Mouse (Mus musculus) forebrain, embryonic 16.5 days (tissue): ENCODE results near the gene Agbl1. TPM values are rescaled to one million over a fixed set of nuclear protein-coding genes. Genes with fewer than 3 reads are reported as not detected.

Experiments
- ATAC-seq: fragments of 200-750 bp; cut with Nextera tagmentation; 2 replicates; pipeline ENCODE4 v1.8.0; 2017; ENCODE audit warnings: mild to moderate bottlenecking, moderate library complexity
- H3K27ac ChIP-seq: fragments of 300-500 bp; sonication (generic); 2 replicates; pipeline ENCODE4 v1.5.1; 2014; ENCODE audit warnings: low read length, control low read depth
- H3K27me3 ChIP-seq: fragments of 300-500 bp; sonication (generic); replicated peaks from 2 replicates; pipeline ENCODE4 v1.6.1; 2014; ENCODE audit warnings: low read length; ENCODE audit not compliant: control insufficient read depth, insufficient read depth
- H3K36me3 ChIP-seq: fragments of 300-500 bp; sonication (generic); 2 replicates; pipeline ENCODE4 v1.6.1; 2014; ENCODE audit not compliant: control insufficient read depth, insufficient read depth
- H3K4me1 ChIP-seq: fragments of 300-500 bp; sonication (generic); replicated peaks from 2 replicates; pipeline ENCODE4 v1.6.1; 2014; ENCODE audit warnings: low read length; ENCODE audit not compliant: control insufficient read depth, insufficient read depth
- H3K4me2 ChIP-seq: fragments of 300-500 bp; sonication (generic); 2 replicates; pipeline ENCODE4 v1.6.1; 2014; ENCODE audit warnings: mild to moderate bottlenecking, low read length, control low read depth
- H3K4me3 ChIP-seq: fragments of 300-500 bp; sonication (generic); replicated peaks from 2 replicates; pipeline ENCODE4 v1.5.1; 2014; ENCODE audit warnings: mild to moderate bottlenecking, low read length, control low read depth
- H3K9ac ChIP-seq: fragments of 300-500 bp; sonication (generic); replicated peaks from 2 replicates; pipeline ENCODE4 v1.6.1; 2014; ENCODE audit warnings: low read depth, low read length, control low read depth
- H3K9me3 ChIP-seq: fragments of 300-500 bp; sonication (generic); 2 replicates; pipeline ENCODE4 v1.6.1; 2016; ENCODE audit warnings: low read length; ENCODE audit not compliant: control insufficient read depth
- WGBS: fragments of 180-500 bp; shearing (Covaris S2); extraction: QIAGEN DNeasy Blood & Tissue Kit; methylation state at CpG from one replicate; pipeline ENCODE4 v1.1.7; 2014; 5-methylcytosine and 5-hydroxymethylcytosine counted together
- polyA plus RNA-seq: library from polyadenylated mRNA; unstranded; fragments of >200 nt; fragmentation: Nextera tagmentation; extraction: Ambion mirVana; gene quantifications from 2 replicates; pipeline ENCODE4 v1.2.1, GENCODE M21; 2015

Gene Agbl1
- polyA plus RNA-seq, 1 experiment from 2014 or later: 0.39 TPM

DNA sequence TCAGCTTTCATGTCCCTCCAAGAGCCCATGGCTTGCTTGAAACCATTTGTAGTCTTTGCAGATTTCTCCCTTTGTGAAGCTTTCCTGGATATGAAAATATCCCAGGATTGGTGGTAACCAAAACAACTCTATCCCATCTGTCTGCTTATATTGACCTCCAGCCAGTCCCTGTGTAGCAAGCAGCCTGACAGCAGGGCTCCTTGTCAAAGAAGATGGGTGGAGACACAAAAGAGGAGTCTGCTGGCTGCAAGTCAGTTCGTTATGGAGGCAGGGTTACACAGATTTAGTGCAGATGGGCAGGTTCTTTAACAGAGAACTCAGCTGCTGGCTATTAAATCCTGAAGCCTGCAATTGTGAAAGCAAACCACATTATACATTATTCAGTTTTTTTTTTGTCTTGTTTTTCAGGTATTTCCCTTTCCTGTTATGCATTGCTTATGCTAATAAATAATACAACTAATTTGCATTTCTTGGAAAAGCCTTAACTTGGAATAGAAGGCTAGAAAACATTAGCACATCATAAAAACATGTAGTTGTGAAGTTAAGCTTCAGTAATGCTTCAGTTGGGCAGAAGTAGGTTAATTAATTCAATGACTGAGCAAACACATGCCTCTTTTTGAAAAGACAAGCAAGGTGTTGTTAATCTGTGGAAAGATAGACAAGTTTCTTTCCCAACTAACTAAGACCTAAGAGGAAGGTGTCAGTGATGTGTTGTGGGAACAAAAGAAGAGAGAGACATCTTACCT, 559.0 kb downstream of the Agbl1 start:
- Histone ChIP-seq H3K27me3 (no peaks in the 10 kb centered on the region), H3K4me3 (no peak overlapping the region), H3K4me1 (peaks cover 4% of the 10 kb centered on the region), H3K9me3 (no peaks in the 10 kb centered on the region), H3K9ac (no peak overlapping the region), H3K36me3 (no peaks in the 10 kb centered on the region), H3K27ac (peak overlapping the region; percentile 62), H3K4me2 (no peak overlapping the region)
- 0% methylated on average over 1 of the region's 1 CpGs for WGBS
- ATAC-seq: peak; percentile 93

DNA sequence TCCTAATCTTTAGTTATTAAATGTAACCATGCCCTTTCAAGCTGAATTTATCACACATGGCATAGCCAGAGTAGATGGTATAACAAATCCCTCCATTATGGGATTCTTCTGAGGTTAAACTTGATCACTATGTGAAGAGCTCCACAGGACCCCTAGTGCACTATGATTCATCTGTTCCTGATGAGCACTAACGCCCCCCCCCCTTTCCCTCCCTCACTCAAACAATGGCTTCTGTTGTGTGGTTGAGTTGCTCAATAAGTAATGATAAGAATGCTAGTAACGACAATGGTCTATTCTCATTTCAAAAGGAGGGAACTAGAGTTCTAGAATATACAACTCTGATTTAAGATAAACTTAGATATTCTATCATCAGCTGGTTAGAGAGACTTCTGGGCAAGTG, 560.4 kb downstream of the Agbl1 start:
- Histone ChIP-seq H3K4me1 (peaks cover 4% of the 10 kb centered on the region), H3K27ac (no peak overlapping the region), H3K9me3 (no peaks in the 10 kb centered on the region), H3K36me3 (no peaks in the 10 kb centered on the region), H3K9ac (no peak overlapping the region), H3K4me2 (no peak overlapping the region), H3K4me3 (no peak overlapping the region), H3K27me3 (no peaks in the 10 kb centered on the region)
- no peak for ATAC-seq
- 71% methylated on average over 2 of the region's 2 CpGs for WGBS

DNA sequence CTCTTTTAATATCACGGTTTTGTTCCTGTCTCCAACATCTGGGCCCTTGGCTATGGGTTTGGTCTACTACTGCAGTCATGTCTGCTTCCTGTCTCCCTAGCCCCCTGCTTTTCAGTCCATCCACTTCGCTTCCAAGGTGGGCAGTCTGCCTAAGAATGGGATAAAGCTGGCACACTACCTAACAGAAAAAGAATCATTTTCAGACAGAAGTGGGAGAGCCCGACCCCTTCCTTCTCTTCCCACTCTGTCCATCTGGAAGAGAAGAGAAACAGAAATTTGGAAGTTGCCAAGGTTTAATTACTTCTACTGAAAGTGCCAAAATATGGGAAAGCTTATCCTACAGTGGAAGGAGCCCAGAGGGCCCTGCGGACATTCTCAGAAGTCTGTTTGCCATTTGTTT, 561.6 kb downstream of the Agbl1 start:
- no peak overlapping the region for H3K9ac ChIP-seq
- no peak overlapping the region for H3K27ac ChIP-seq
- peak; percentile 63 for ATAC-seq
- peaks cover 4% of the 10 kb centered on the region for H3K4me1 ChIP-seq
- no peak overlapping the region for H3K4me2 ChIP-seq
- no peak overlapping the region for H3K4me3 ChIP-seq
- H3K27me3 ChIP-seq: no peaks in the 10 kb centered on the region
- 50% methylated on average over 4 of the region's 4 CpGs for WGBS
- H3K36me3 ChIP-seq: no peaks in the 10 kb centered on the region
- H3K9me3 ChIP-seq: no peaks in the 10 kb centered on the region

DNA sequence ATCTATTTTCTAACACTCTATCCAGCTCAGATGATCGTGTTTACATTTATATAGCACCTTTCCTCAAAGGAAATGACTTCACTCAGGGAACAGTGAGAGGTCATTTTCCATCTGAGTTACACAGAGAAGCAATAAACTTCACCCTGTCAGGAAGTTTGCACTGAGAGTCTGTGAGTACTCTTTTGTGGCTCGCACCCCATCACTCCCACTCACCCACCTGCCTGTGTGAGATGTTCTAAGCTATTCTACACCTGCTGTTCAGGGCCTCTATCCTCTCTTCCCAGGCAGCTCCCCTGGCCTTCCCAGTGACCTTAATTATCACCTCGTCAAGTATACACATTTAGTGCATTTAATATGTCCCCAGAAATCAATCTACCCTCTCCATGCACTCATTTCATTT, 580.3 kb downstream of the Agbl1 start:
- Histone ChIP-seq H3K27ac (no peak overlapping the region), H3K9me3 (no peaks in the 10 kb centered on the region), H3K9ac (no peak overlapping the region), H3K4me2 (no peak overlapping the region), H3K4me1 (no peaks in the 10 kb centered on the region), H3K36me3 (no peaks in the 10 kb centered on the region), H3K27me3 (no peaks in the 10 kb centered on the region), H3K4me3 (no peak overlapping the region)
- no peak for ATAC-seq
- WGBS: 63% methylated on average over 3 of the region's 3 CpGs

DNA sequence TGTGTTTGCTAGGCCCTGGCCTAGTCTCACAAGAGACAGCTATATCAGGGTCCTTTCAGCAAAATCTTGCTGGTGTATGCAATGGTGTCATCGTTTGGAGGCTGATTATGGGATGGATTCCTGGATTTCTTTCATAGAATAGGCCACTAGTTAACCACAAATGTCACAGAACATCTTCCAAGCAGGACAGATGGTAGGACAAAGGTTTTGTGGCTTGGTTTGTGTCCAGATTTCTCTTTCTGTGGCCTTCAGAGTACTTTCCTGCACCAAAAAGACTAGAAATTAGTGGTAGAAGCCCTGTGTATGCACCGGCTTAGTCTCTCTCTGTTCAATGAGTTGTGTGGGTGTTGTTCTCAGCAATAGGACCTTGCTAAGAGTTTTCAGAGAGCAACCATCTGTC, 590.9 kb downstream of the Agbl1 start:
- 56% methylated on average over 2 of the region's 2 CpGs for WGBS
- H3K4me1 ChIP-seq: no peaks in the 10 kb centered on the region
- no peak overlapping the region for H3K4me3 ChIP-seq
- no peaks in the 10 kb centered on the region for H3K9me3 ChIP-seq
- no peak for ATAC-seq
- no peaks in the 10 kb centered on the region for H3K36me3 ChIP-seq
- no peak overlapping the region for H3K9ac ChIP-seq
- H3K27me3 ChIP-seq: no peaks in the 10 kb centered on the region
- no peak overlapping the region for H3K27ac ChIP-seq
- no peak overlapping the region for H3K4me2 ChIP-seq

DNA sequence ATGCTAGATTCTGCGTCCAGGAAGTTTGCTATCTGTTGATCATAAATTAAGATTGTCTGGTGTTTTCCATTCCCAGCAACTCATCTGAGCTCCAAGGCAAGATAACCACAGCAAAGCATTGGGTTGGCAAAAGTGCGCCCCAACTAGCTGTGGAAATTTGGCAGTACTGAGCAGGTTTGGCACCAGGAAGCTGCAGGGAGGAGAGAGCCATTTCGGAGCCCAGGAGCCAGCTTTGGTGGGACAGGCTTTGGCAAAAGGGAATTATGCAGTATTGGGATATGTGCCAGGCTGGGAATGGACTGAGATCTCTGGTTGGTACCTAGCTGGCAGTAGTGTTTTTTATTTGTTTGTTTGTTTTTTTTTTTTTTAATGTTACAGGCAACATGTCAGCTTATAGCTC, 612.5 kb downstream of the Agbl1 start:
- WGBS: 69% methylated on average over 3 of the region's 3 CpGs

DNA sequence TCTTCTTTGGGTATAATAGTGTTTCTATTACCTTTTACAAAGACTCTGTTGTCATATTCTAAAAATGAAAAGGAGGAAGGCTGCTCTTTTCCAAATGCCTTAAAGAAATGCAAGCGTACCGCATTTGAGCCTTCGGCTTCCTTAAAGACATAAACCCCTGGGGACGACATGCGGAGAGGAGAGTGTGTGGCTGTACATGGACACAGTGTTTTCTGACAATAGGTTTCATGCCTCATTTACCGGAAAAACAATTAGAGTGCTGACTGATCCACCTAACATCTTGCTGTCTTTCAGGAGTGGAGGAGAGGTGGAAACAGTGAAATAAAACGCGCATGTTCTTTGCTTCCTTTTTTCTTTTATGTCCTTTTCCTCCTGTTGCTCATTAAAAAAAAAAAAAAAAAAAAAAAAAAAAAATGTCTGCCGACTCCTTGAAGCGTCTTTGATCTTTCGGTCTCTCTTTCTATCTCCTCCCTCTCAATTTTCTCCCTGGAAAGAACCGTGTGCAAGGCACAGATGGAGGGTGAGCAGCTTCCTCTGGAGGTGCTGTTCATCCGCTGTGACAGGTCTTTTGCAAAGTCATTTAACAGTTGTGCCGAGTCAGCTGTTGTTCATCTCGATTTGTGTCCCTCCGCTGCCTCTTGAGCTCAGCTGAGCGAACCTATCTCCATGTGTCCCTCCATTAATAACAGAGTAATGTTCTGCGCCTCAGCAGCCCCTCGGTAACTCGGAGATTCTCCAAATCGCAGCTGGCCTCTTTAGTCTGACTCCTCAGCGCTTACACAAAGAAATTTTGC, 659.9 kb downstream of the Agbl1 start:
- no peak overlapping the region for H3K9ac ChIP-seq
- H3K27ac ChIP-seq: no peak overlapping the region
- peak; percentile 57; the same call in 1 of the 2 replicates for ATAC-seq
- no peaks in the 10 kb centered on the region for H3K36me3 ChIP-seq
- H3K9me3 ChIP-seq: no peaks in the 10 kb centered on the region
- H3K4me3 ChIP-seq: peak overlapping the region; percentile 27
- 23% methylated on average over 22 of the region's 22 CpGs for WGBS
- peaks cover 5% of the 10 kb centered on the region; the same call in 1 of the 2 replicates for H3K4me1 ChIP-seq
- H3K4me2 ChIP-seq: peak overlapping the region; percentile 49
- H3K27me3 ChIP-seq: no peaks in the 10 kb centered on the region

More for the DNA sequence above, 612.5 kb downstream of the Agbl1 start:
- no peak overlapping the region for H3K9ac ChIP-seq
- H3K9me3 ChIP-seq: no peaks in the 10 kb centered on the region
- H3K4me2 ChIP-seq: no peak overlapping the region
- ATAC-seq: peak; percentile 47
- no peaks in the 10 kb centered on the region; the same call in 1 of the 2 replicates for H3K4me1 ChIP-seq
- no peak overlapping the region for H3K4me3 ChIP-seq
- H3K27me3 ChIP-seq: no peaks in the 10 kb centered on the region
- no peak overlapping the region for H3K27ac ChIP-seq
- H3K36me3 ChIP-seq: no peaks in the 10 kb centered on the region

DNA sequence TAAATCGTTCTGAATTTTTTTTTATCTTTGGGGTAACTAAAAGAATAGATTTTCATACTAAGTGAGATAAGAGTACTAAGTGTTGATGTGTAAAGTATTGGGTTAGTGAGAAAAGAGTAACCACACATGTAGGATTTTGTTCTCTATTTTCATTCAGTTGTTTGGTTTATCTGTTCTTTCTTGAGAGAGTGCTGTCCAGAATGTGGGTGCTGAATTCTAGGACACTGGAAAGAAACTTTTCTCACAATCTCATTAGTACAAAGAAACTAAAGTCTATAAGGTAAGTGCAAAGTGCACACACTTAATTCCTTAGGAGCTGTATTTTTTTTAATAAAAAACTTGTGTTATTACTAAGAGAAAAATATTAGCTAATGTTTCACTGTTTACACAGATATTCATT, 674.4 kb downstream of the Agbl1 start:
- WGBS: 84% methylated on average over 1 of the region's 1 CpGs
- no peak overlapping the region for H3K27ac ChIP-seq
- H3K4me1 ChIP-seq: no peaks in the 10 kb centered on the region
- no peak overlapping the region for H3K4me2 ChIP-seq
- no peaks in the 10 kb centered on the region for H3K9me3 ChIP-seq
- no peak overlapping the region for H3K4me3 ChIP-seq
- no peak for ATAC-seq
- H3K9ac ChIP-seq: no peak overlapping the region
- no peaks in the 10 kb centered on the region for H3K27me3 ChIP-seq
- no peaks in the 10 kb centered on the region for H3K36me3 ChIP-seq

DNA sequence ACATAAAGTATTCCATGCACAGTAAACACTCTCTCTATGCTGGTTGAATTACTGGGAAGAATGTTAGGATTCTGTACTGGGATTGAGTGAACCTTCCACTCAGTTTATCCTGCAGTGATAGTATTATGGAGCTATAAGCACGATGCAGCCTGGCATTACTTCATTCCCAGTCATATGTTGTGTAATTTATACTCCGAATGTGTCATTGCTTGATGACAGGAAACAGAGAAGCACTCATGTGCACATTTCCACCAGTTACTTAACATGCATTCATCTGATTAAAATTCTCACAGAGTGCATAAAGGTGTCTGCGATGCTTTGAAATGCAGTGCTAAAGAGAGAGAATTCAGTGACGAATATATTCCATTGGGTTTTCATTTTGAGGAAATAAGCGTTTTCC, 682.0 kb downstream of the Agbl1 start:
- WGBS: 60% methylated on average over 5 of the region's 5 CpGs
- peak; percentile 87 for ATAC-seq

More for the DNA sequence above, 682.0 kb downstream of the Agbl1 start:
- Histone ChIP-seq H3K4me3 (no peak overlapping the region), H3K27me3 (no peaks in the 10 kb centered on the region), H3K36me3 (no peaks in the 10 kb centered on the region), H3K4me2 (no peak overlapping the region), H3K4me1 (no peaks in the 10 kb centered on the region; the same call in 1 of the 2 replicates), H3K9ac (no peak overlapping the region), H3K27ac (no peak overlapping the region), H3K9me3 (no peaks in the 10 kb centered on the region)
